Mouse (Mus musculus) thymus, adult 2 months (tissue): ENCODE results near the gene Cebpz. TPM values are rescaled to one million over a fixed set of nuclear protein-coding genes. Genes with fewer than 3 reads are reported as not detected.

Experiments
- DNase-seq: peaks from one replicate; pipeline ENCODE4 v3.0.0; 2021
- H3K27ac ChIP-seq: fragments of 200-500 bp; 2 replicates; pipeline ENCODE4 v1.5.1; 2012; ENCODE audit warnings: low read length, control low read depth; ENCODE audit not compliant: control insufficient read depth, insufficient read depth
- H3K27me3 ChIP-seq: fragments of 200-500 bp; 2 replicates; pipeline ENCODE4 v1.6.1; 2012; ENCODE audit warnings: mild to moderate bottlenecking, low read length, moderate library complexity, mixed read lengths; ENCODE audit not compliant: control insufficient read depth, insufficient read depth
- H3K36me3 ChIP-seq: fragments of 200-500 bp; 2 replicates; pipeline ENCODE4 v1.6.1; 2012; ENCODE audit warnings: mild to moderate bottlenecking, low read length, moderate library complexity; ENCODE audit not compliant: control insufficient read depth, insufficient read depth
- H3K4me1 ChIP-seq: fragments of 200-500 bp; replicated peaks from 2 replicates; pipeline ENCODE4 v1.6.1; 2012; ENCODE audit warnings: low read length; ENCODE audit not compliant: control insufficient read depth, insufficient read depth
- H3K4me3 ChIP-seq: fragments of 200-500 bp; 2 replicates; pipeline ENCODE4 v1.5.1; 2012; ENCODE audit warnings: mild to moderate bottlenecking, low read length, control low read depth, moderate library complexity; ENCODE audit not compliant: control insufficient read depth, insufficient read depth
- CTCF ChIP-seq: fragments of 200-500 bp; IDR thresholded peaks from 2 replicates; pipeline ENCODE4 v1.5.1; 2012; ENCODE audit warnings: mild to moderate bottlenecking, control low read depth, low read length, moderate library complexity, borderline replicate concordance; ENCODE audit not compliant: control insufficient read depth, poor library complexity, insufficient read depth; ENCODE audit errors: extremely low read depth
- POLR2A ChIP-seq: fragments of 200-500 bp; IDR thresholded peaks from 2 replicates; pipeline ENCODE4 v1.6.1; 2012; ENCODE audit warnings: mild to moderate bottlenecking, low read length, control low read depth, moderate library complexity; ENCODE audit not compliant: control insufficient read depth, poor library complexity, insufficient read depth; ENCODE audit errors: extremely low read depth
- WGBS: fragments of 180-500 bp; shearing (Covaris S2); methylation state at CpG from one replicate; pipeline ENCODE4 v1.1.7; 2018; 5-methylcytosine and 5-hydroxymethylcytosine counted together
- polyA plus RNA-seq: library from polyadenylated mRNA; depleted of rRNA; stranded (reverse); fragments of >200 nt; gene quantifications from 2 replicates; pipeline ENCODE4 v1.2.3, GENCODE M21; 2012; rRNA removed

Gene Cebpz
- 8.0 and 10.8 TPM in 2 replicates for polyA plus RNA-seq

DNA sequence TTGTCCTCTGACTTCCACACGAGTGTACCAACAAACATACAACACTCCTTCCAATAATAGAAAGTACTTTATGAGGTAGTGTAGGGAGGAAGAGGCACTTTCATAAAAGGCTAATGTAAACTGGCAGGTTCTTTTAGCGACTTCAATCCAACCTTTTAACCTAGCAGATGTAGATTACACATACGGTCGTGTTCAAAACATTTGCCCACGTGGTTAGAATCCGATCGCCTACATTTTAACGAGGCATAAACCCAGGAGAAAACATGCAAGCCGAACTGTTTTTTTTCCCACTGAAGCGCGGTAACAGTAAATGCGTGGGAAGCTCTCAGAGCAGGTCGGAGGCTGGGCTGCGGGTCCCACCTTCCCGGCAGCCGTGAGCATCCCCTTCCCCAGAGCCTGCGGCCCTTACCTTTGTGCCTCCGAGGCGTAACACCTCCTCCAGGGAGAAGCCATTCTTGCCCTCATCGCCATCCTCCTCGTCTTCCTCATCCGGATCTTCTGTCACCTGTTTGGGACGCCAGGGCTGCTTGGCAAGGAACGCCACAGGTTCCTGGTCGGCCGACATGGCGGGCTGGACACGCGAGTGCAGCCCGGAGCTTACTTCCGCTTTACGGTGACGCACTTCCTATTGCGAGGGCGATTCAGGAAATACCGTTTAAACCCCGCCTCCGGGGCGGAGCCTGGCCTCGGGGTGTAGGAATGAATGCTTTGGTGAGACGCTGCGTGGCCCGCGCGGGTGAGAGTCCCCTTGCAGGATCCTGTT, at the start of gene Cebpz, which contains the start of gene Ndufaf7:
Gene Cebpz, minus strand, starts transcription at position 601 of the 763 bp plus-strand sequence.
Gene Ndufaf7, plus strand, starts transcription at position 671 of the 763 bp plus-strand sequence.
- under 1% methylated on average over 45 of the region's 45 CpGs for WGBS
- no peak within 1 kb of the TSS for H3K27ac ChIP-seq

DNA sequence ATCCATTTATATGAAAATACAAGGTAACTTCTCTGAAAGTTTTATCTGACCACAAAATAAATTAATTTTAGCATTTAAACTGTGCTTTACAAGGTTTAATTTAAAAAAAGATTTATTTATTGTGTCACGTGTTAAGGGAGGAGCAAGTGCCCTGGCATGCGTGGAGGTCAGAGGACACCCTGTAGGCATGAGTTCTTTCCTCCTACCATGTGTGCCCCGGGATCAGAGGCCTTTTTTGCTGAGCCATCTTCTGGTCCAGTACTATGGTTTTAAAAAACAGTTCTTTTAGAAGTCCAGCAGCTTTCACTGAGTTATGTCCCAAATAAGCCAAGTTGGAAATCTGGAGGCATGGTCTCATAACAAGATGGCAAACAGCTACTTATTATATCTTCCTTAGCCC, 46.9 kb upstream of the Cebpz start:
- WGBS: 96% methylated on average over 3 of the region's 3 CpGs
- no peak for TF ChIP-seq POLR2A
- TF ChIP-seq CTCF: no peak
- Histone ChIP-seq H3K27me3 (no peaks in the 10 kb centered on the region), H3K4me1 (no peaks in the 10 kb centered on the region), H3K27ac (no peak overlapping the region), H3K4me3 (no peak overlapping the region), H3K36me3 (peaks cover 27% of the 10 kb centered on the region)
- DNase-seq: no peak

More for the DNA sequence above, at the start of gene Cebpz, which contains the start of gene Ndufaf7:
- peak; percentile 97 for DNase-seq
- TF ChIP-seq POLR2A (peak; percentile 71), CTCF (peak; percentile 58; the same call in 1 of the 2 replicates)
- H3K27me3 ChIP-seq: no peaks in the 10 kb centered on the region
- peaks cover 7% of the 10 kb centered on the region for H3K4me1 ChIP-seq
- peaks cover 28% of the 10 kb centered on the region for H3K36me3 ChIP-seq
- H3K4me3 ChIP-seq: peak within 1 kb of the TSS; percentile 93

DNA sequence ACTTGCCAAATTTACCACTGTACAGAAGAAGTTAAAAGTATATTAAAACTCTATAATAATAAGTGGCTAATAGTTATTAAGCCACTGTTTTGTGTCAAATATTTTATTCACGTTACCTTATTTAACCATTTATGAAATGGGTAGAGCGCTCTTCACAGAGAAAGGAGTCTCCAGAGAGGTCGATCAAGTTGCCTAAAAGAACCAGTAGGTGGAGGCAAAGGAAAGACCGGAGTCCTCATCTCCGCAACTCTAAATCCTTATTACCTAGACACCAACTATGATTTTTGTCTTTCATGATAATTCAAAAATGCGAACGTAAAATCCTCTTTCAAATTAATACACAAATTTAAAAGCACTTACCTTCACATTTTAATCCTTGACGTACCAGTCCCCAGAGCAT, 46.3 kb upstream of the Cebpz start:
- Histone ChIP-seq H3K4me1 (no peaks in the 10 kb centered on the region), H3K36me3 (peaks cover 27% of the 10 kb centered on the region), H3K27me3 (no peaks in the 10 kb centered on the region), H3K27ac (no peak overlapping the region), H3K4me3 (no peak overlapping the region)
- WGBS: 97% methylated on average over 8 of the region's 8 CpGs
- DNase-seq: no peak
- TF ChIP-seq POLR2A (no peak), CTCF (no peak)

DNA sequence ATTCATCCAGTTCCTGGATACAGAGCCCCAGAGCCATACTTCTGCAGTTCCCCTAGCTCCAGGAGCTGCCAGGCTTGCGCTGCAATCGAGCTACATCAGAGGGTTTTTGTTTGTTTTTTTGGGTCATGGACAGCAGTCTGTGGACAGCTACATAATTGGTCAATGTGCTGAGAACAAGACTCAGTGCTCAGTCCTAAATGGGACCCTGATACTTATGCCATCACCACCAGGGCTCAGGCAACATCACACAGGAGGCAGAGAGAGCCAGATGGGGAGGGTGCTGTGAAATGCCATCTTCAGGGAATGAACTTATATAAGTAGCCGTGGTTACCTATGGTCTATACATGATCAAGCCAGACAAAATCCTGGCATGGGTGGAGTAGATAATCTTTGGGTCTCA, 31.6 kb upstream of the Cebpz start:
- Histone ChIP-seq H3K27ac (no peak overlapping the region), H3K4me1 (no peaks in the 10 kb centered on the region), H3K4me3 (no peak overlapping the region), H3K27me3 (no peaks in the 10 kb centered on the region), H3K36me3 (peaks cover 29% of the 10 kb centered on the region)
- 94% methylated on average over 3 of the region's 3 CpGs for WGBS
- DNase-seq: no peak
- TF ChIP-seq CTCF (no peak), POLR2A (no peak)

DNA sequence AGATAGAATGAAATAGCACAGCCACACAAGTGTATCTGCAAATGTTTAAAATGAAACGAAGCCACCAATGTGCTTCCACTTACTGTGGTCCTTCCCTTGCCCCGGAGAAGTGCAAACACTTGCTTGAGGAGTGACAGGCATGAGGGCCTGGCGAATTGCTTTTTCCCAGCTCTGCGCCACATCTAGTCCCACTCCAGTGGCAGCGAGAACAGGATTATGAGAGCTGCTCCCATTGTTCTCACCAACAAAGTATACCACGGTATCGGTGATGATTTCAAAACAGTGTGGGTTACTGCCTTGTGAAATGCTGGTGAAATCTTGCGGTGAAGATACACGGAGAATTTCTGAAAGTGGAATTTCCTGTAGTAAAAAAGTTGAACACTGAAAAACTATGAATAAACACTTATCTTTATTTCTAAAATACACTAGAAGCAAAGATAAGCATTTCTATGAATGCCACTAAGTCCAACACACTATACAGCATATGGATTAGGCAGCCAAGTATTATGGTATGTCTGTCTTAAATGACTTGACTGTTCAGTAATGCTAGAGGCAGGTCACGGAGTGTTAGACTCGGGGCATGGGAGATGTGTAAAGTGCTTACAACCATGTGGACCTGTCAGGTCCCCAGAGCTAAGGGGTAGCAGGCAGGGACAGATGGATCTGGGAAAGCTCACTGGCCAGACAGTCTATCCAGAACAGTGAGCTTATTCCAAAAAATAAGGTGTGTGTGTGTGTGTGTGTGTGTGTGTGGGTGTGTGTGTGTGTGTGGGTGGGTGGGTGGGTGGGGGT, 29.4 kb upstream of the Cebpz start:
- Histone ChIP-seq H3K4me3 (no peak overlapping the region), H3K36me3 (peaks cover 44% of the 10 kb centered on the region), H3K27me3 (no peaks in the 10 kb centered on the region), H3K27ac (no peak overlapping the region), H3K4me1 (no peaks in the 10 kb centered on the region)
- WGBS: 97% methylated on average over 11 of the region's 11 CpGs
- no peak for TF ChIP-seq POLR2A
- DNase-seq: no peak

DNA sequence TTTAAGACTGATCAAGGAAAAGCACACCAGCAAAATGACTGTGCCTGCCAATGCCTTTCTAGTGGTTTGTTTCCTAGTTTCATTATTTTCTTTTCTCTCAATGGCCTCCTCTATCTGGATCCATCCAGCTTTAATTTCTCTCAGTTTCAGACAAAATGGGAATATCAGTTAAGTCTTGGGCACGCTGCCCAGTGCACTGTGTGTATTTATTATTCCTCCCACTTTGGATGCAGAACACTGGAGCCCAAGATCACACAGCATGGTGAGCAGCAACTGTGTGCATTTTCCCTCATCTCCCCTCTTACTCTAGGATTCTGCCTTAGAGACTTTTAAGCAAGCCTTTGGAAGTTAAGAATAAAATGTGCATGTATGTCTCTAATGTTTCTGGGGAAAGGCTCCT, 27.5 kb upstream of the Cebpz start:
- no peak for TF ChIP-seq CTCF
- no peak for TF ChIP-seq POLR2A
- Histone ChIP-seq H3K36me3 (peaks cover 49% of the 10 kb centered on the region), H3K4me1 (no peaks in the 10 kb centered on the region), H3K27me3 (no peaks in the 10 kb centered on the region), H3K4me3 (no peak overlapping the region), H3K27ac (no peak overlapping the region)
- 96% methylated on average over 1 of the region's 1 CpGs for WGBS
- DNase-seq: no peak
